Mouse (Mus musculus) cortical plate, adult 2 months (tissue): Measurements from ENCODE around the gene Nudt17.
A peak's percentile ranks its signal among the peaks of the same experiment; 100 is the strongest.

Experiments
- CTCF ChIP-seq: fragments of 200-500 bp; IDR thresholded peaks from 2 replicates; pipeline ENCODE4 v1.5.1; 2011; ENCODE audit warnings: mild to moderate bottlenecking, control low read depth, low read length; ENCODE audit not compliant: insufficient read depth; ENCODE audit errors: extremely low read depth
- POLR2A ChIP-seq: fragments of 200-500 bp; IDR thresholded peaks from 2 replicates; pipeline ENCODE4 v1.6.1; 2011; ENCODE audit warnings: mild to moderate bottlenecking, low read length, control low read depth; ENCODE audit not compliant: insufficient read depth; ENCODE audit errors: extremely low read depth

GRCm38 (mm10) chr3:96707903-96708683, at the start of gene Nudt17:
- no peak for TF ChIP-seq POLR2A
- peak; percentile 59 for TF ChIP-seq CTCF
